Mouse (Mus musculus): ENCODE results near the gene Zfp87.

Zfp87 gene

GRCm38 (mm10) chr13:67525753-67526410 lies at the start of gene Zfp87, which contains the start of gene Gm26965:
Zfp87 (minus strand) TSS chr13:67526177.
Gm26965 (minus strand) TSS chr13:67526151.
- DNase-seq = peak; percentile 97

DNA sequence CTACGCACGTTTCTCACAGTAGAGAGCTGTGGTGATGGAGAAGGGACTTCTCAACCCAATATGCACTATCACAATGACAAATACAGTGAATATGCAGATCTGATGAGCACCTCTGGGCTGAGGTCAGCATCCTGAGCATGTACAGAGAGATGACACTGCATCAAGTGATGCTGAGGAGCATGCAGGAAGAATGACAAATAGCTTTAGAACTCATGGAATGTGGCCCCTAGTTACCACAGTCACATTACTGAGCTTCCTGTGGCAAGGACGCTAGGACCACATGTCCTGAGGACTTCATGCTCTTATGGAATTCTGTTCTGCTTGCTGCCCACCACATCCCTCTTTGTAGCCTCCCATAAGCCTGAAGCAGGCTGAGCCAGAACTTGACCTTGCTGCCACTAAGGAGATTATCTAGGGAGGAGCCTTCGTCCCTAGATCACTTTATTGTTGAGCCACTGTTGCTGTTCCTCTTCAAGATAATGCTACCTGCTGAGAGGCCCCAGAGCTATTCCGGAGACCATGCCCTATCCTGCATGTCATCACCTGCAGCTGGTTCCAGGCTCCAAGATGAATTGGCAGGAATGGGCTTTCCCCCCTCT lies 46.7 kb upstream of the Zfp87 start:
- no peak for DNase-seq

- DNase-seq = no peak
Observed at GRCm38 (mm10) chr13:67553730-67554129, 27.8 kb upstream of the Zfp87 start, which contains the start of gene Zfp748. Zfp748 (minus strand) TSS chr13:67553830.

DNA sequence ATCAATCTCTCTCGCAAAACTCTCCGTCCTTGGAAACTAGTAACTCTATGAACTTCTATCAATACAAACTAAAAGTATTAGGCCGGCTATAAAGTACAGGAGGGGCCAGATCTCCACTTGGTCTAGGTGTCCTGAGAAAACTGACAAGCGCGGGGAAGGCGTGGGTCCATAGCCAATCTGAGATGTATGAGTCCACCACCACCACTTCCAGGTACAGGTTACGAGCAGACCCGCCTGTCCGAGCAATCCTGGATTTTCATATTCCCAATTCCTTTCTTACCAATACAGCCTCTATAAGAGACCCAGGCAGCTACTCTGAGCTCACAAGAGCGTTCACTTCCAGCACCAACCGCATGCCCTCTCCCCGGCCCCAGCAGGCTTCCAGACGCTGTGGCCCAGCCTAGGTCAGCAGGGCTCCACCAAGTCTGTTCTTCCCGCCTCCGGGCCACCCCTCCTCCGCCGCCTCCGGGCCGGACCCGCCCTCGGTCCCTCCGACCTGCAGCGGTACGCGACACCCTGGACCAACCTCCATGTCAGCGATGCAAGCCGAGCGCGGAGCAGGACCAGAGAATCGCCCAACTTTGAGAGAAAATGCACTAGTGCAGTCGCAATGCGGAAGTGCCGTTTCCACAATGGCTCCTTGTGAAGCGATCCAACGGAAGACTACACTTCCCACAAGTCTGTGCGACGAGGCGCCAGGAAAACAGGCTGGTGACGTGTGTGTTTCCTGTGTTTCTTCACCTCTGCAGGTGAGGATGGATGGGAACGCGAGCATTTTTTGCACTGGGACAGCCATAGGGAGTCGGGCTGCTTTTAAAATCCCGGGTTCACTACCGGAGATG lies 26.7 kb upstream of the Zfp87 start:
- peak; percentile 94 for DNase-seq

DNA sequence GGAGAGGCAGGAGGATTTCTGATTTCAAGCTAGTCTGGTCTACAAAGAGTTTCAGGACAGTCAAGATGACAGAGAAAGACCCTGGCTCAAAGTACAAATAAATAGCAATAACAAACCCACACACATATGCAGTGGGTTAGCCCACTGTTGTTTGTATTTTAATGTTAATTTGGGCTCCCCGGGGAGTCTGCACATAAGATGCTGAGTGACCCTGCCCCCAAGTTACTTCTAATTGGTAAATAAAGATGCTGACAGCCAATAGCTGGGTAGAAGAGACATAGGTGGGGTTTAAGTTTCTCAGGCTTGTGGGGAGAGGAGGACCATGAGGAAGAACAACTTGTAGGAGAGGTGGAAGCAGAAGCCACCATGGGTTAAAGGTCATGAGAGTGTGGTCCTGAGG lies 20.0 kb upstream of the Zfp87 start:
- no peak for DNase-seq

- DNase-seq = no peak
Observed at GRCm38 (mm10) chr13:67527049-67527730, 1.2 kb upstream of the Zfp87 start.

- no peak for DNase-seq
Observed at GRCm38 (mm10) chr13:67500908-67501307, 25.1 kb downstream of the Zfp87 start.

DNA sequence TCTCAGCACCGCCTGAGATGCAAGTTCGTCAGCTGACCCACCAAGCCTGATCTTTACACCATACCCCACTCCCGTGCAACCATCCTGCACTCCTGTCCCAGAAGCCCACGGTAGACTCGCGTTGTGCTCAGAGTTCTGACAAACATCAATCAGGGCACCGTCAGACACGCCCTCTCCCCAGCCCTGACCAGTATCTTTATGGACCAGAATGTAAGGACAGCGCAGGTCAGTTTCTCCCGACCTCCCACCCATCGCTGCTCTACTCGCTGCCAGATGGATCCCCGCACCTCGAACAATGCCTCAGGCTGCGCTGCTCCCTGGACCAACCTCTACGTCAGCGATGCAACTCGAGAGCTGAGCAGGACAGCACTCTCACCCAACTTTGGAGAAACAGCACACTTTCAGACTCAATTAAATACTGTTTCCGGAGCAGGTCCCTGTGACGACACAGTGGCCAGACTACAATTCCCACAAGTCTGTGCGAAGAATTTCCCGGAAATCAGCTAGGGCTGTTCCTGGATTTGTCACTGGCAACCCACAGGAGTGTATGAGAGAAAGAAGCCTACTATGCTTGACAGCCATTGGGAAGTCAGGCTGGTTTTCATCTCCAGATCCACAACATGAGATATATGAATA lies 25.8 kb downstream of the Zfp87 start, which contains the start of gene Zfp58:
Gene Zfp58 (minus strand): TSS at position 472 of the 636 bp plus-strand sequence.
- peak; percentile 94 for DNase-seq

- DNase-seq = no peak
Observed at GRCm38 (mm10) chr13:67495631-67496030, 30.3 kb downstream of the Zfp87 start.

DNA sequence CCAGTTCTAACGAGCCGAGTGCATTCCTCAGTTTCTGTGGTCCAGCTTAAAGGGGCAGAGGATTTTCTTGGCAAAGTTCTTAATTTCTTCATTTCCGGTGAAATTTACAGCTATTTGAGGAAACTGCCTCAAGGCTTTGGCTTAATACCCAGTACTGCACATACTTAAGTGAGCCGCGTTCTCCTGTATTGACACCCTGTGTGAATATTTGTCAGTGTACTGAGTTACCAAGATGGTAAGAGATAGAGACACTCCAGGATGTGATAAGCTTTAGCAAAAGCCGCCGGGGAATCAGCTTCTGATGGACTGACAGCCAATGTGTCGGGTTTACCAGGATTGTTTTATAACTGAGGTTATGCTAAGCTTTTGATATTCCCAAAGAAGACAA lies 41.6 kb downstream of the Zfp87 start:
- no peak for DNase-seq

- DNase-seq = peak; percentile 93
Observed at GRCm38 (mm10) chr13:67483625-67484423, 42.2 kb downstream of the Zfp87 start, which contains the start of gene Zfp874b. Zfp874b (minus strand) TSS chr13:67484258.

GRCm38 (mm10) chr13:67481528-67481927 lies 44.4 kb downstream of the Zfp87 start:
- DNase-seq = no peak

DNA sequence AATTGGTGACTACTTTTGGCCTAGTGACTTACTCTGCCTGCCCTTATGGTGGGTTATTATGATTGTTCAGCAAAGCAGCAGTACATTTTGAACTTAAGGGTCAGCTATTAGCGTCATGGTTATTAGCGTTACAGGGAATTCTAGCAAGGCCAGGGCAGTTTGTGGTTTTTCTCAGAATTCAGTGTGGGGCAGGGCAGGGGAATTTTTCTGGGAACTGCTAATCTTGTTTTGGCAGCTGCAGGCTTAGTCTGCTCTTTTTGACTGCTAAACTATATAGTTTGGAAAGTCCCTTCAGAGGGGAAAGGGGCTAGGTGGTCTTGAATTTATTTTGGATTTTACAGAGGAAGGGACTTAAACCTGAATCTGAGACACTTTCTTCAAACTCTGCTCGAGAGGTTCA lies 56.7 kb downstream of the Zfp87 start:
- DNase-seq = no peak

Data from retina, postnatal 1 day (tissue).